Mouse (Mus musculus) megakaryocyte, embryonic 14.5 days (primary cell): ENCODE results near the gene Pmvk. TPM values are rescaled to one million over a fixed set of nuclear protein-coding genes. Genes with fewer than 3 reads are reported as not detected.
A peak's percentile ranks its signal among the peaks of the same experiment; 100 is the strongest.

Experiments
- H3K27me3 ChIP-seq: replicated peaks from 2 replicates; pipeline ENCODE3; 2012; ENCODE audit warnings: inconsistent platforms
- H3K36me3 ChIP-seq: replicated peaks from 2 replicates; pipeline ENCODE3; 2012; ENCODE audit warnings: low read length, inconsistent platforms, mixed read lengths
- H3K4me1 ChIP-seq: 2 replicates; pipeline ENCODE4 v1.6.1; 2012; ENCODE audit warnings: inconsistent platforms
- H3K4me3 ChIP-seq: replicated peaks from 2 replicates; pipeline ENCODE3; 2012; ENCODE audit warnings: moderate library complexity, mild to moderate bottlenecking, inconsistent platforms
- H3K9me3 ChIP-seq: 2 replicates; pipeline ENCODE4 v1.6.1; 2012; ENCODE audit warnings: inconsistent platforms
- FLI1 ChIP-seq: IDR thresholded peaks from 2 replicates; pipeline ENCODE4 v1.6.1; 2012; ENCODE audit warnings: low read length, inconsistent platforms, mixed read lengths
- GATA1 ChIP-seq: IDR thresholded peaks from 3 replicates; pipeline ENCODE4 v1.6.1; 2012; ENCODE audit warnings: mixed read lengths, low read length, inconsistent platforms, borderline replicate concordance
- polyA plus RNA-seq: library from polyadenylated mRNA; stranded (reverse); fragments of >175 nt; gene quantifications from 2 replicates; pipeline ENCODE4 v1.2.3, GENCODE M21; 2012; ENCODE audit warnings: low replicate concordance; ENCODE audit not compliant: insufficient read depth

Gene Pmvk
- 10.7 and 35.6 TPM in 2 replicates for polyA plus RNA-seq

- Histone ChIP-seq H3K27me3 (no peaks in the 10 kb centered on the region), H3K4me3 (no peak within 1 kb of the TSS), H3K36me3 (peaks cover 3% of the 10 kb centered on the region), H3K4me1 (peaks cover 83% of the 10 kb centered on the region), H3K9me3 (no peaks in the 10 kb centered on the region)
- TF ChIP-seq GATA1 = no peak
- TF ChIP-seq FLI1 = no peak
Measured at GRCm38 (mm10) chr3:89454401-89455177, at the start of gene Pmvk. Gene Pmvk (plus strand): TSS chr3:89454541.

DNA sequence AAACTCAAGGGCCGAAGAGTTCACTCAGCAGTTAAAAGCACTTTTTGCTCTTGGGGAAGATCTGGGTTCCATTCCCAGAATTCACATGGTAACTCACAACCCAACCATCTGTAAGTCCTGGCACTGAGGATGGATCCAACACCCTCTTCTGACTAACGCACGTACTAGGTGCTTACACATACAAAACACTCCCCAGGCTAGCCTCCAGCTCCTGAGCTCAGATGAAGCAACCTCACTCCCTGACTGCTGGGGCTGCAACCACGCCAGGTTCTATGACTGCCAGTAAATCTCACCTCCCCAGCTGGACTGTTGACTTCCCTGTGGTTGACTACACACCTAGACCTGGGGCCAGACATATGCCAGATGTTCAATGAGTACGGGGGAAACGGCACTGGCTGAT lies 47.5 kb upstream of the Pmvk start:
- Histone ChIP-seq H3K4me1 (peaks cover 51% of the 10 kb centered on the region), H3K9me3 (no peaks in the 10 kb centered on the region), H3K36me3 (peaks cover 82% of the 10 kb centered on the region), H3K27me3 (no peaks in the 10 kb centered on the region), H3K4me3 (peak overlapping the region; percentile 18)
- TF ChIP-seq FLI1 = no peak
- no peak for TF ChIP-seq GATA1

DNA sequence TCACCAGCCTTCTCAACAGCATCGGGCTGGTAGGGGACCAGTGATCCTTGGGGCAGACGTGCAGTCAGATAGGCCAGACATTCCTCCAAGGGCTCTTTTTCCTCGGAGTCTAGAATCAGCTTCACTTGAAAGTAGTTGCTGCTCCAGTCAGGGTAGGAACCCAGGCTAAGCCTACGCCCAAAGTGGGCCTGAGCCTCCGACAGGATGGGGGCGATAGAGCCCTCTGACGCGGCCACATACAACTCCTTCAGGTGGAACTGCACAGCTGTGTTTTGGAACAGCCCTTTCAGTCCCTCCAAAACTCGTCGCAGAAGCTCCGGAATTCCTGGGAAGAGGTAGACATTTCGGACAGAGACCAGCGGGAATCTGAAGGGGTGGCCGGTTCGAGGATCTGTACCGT lies 45.9 kb upstream of the Pmvk start:
- Histone ChIP-seq H3K4me1 (peaks cover 48% of the 10 kb centered on the region), H3K4me3 (no peak overlapping the region), H3K36me3 (peaks cover 69% of the 10 kb centered on the region), H3K27me3 (no peaks in the 10 kb centered on the region), H3K9me3 (no peaks in the 10 kb centered on the region)
- TF ChIP-seq GATA1 = no peak
- TF ChIP-seq FLI1 = no peak

- no peak overlapping the region for H3K4me3 ChIP-seq
- peaks cover 1% of the 10 kb centered on the region; the same call in 1 of the 2 replicates for H3K9me3 ChIP-seq
- no peak for TF ChIP-seq FLI1
- no peak for TF ChIP-seq GATA1
- no peaks in the 10 kb centered on the region for H3K27me3 ChIP-seq
- H3K36me3 ChIP-seq = peaks cover 67% of the 10 kb centered on the region
- peaks cover 48% of the 10 kb centered on the region for H3K4me1 ChIP-seq
Measured at GRCm38 (mm10) chr3:89409701-89410100, 44.6 kb upstream of the Pmvk start.

GRCm38 (mm10) chr3:89410864-89411263 lies 43.5 kb upstream of the Pmvk start:
- Histone ChIP-seq H3K4me3 (peak overlapping the region; percentile 93), H3K36me3 (peaks cover 65% of the 10 kb centered on the region), H3K9me3 (peaks cover 3% of the 10 kb centered on the region; the same call in 1 of the 2 replicates), H3K27me3 (no peaks in the 10 kb centered on the region), H3K4me1 (peaks cover 48% of the 10 kb centered on the region)
- TF ChIP-seq GATA1 (no peak), FLI1 (no peak)

- H3K27me3 ChIP-seq = no peaks in the 10 kb centered on the region
- peaks cover 3% of the 10 kb centered on the region; the same call in 1 of the 2 replicates for H3K9me3 ChIP-seq
- TF ChIP-seq GATA1 = no peak
- TF ChIP-seq FLI1 = peak; percentile 74
- peaks cover 67% of the 10 kb centered on the region for H3K36me3 ChIP-seq
- peak within 1 kb of the TSS; percentile 93 for H3K4me3 ChIP-seq
- peaks cover 57% of the 10 kb centered on the region for H3K4me1 ChIP-seq
Measured at GRCm38 (mm10) chr3:89411490-89412393, 42.6 kb upstream of the Pmvk start, which contains the start of gene Flad1. Gene Flad1 (minus strand): TSS chr3:89411870.

DNA sequence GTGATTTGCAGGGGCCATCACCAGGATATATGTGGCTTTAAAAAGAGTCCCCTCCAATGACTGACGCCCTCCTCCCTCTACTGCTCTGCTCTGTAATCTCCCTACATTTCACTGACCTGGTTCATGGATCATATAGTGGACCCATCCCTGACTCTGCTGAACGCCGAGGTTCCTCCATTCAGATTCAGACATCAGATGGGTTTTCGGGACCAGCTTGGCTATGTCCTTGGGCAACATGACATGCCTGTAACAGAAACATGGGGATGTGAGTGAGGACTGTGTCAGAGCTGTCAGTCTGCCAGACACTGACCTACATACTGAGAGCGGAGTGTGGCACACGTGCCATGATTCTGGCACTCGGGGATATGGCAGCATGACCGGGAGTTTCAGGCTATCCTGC lies 38.2 kb upstream of the Pmvk start:
- H3K4me3 ChIP-seq = peak overlapping the region; percentile 21

DNA sequence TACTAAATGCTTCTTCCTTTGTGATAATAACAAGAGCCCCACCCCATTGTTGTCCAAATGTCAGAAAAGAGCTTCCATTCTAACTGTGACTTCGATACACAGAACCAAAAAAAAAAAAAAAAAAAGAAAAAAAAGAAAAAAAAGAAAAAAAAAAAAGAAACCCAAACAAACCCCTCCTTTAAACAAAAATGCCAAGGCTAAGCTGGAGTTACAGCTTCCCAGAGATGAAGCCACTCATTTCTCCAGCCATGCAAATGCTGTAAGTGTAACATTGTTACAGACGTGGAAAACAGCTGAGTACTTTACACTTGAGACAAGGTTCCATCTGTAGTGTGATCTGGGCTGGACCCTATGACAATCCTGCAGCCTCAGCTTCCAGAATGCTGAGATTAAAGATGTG lies 37.2 kb upstream of the Pmvk start:
- H3K4me1 ChIP-seq = peaks cover 56% of the 10 kb centered on the region
- no peaks in the 10 kb centered on the region for H3K27me3 ChIP-seq
- peaks cover 3% of the 10 kb centered on the region; the same call in 1 of the 2 replicates for H3K9me3 ChIP-seq
- H3K4me3 ChIP-seq = peak overlapping the region; percentile 95
- peaks cover 35% of the 10 kb centered on the region for H3K36me3 ChIP-seq
- TF ChIP-seq GATA1 = no peak
- TF ChIP-seq FLI1 = no peak

More for the DNA sequence above, 38.2 kb upstream of the Pmvk start:
- H3K36me3 ChIP-seq = peaks cover 29% of the 10 kb centered on the region
- H3K27me3 ChIP-seq = no peaks in the 10 kb centered on the region
- H3K4me1 ChIP-seq = peaks cover 49% of the 10 kb centered on the region
- H3K9me3 ChIP-seq = peaks cover 3% of the 10 kb centered on the region; the same call in 1 of the 2 replicates
- TF ChIP-seq FLI1 = no peak
- TF ChIP-seq GATA1 = no peak

DNA sequence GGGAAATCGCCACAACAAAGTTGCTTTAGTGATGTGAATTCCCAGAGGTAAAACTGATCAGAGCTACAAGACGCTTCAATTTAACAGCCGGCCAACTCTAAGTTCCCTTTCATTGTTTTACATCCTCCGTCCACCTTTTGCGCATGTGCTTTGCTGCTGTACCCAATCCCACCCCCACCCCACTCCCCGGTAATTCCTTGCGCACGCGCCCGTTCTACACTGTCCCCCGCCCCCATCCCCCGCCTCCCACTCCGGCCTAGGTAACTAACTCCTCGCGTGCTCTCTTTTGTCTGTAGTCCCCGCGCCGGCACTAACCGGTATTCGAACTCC lies 36.5 kb upstream of the Pmvk start:
- TF ChIP-seq GATA1 (no peak), FLI1 (no peak)
- H3K9me3 ChIP-seq = peaks cover 3% of the 10 kb centered on the region; the same call in 1 of the 2 replicates
- peaks cover 42% of the 10 kb centered on the region for H3K36me3 ChIP-seq
- no peaks in the 10 kb centered on the region for H3K27me3 ChIP-seq
- H3K4me1 ChIP-seq = peaks cover 56% of the 10 kb centered on the region
- peak overlapping the region; percentile 95 for H3K4me3 ChIP-seq
